Mouse (Mus musculus) hindbrain, embryonic 13.5 days (tissue): ENCODE measurements around the gene Alcam. TPM values are rescaled to one million over a fixed set of nuclear protein-coding genes. Genes with fewer than 3 reads are reported as not detected.

Experiments
- ATAC-seq: fragments of 200-750 bp; cut with Nextera tagmentation; 2 replicates; pipeline ENCODE4 v1.8.0; 2017; ENCODE audit warnings: moderate TSS enrichment; ENCODE audit not compliant: low FRiP score
- H3K27ac ChIP-seq: fragments of 300-500 bp; sonication (generic); 2 replicates; pipeline ENCODE4 v1.5.1; 2015; ENCODE audit warnings: inconsistent platforms, mild to moderate bottlenecking, moderate library complexity
- H3K27me3 ChIP-seq: fragments of 300-500 bp; sonication (generic); 2 replicates; pipeline ENCODE4 v1.6.1; 2015; ENCODE audit warnings: mild to moderate bottlenecking, inconsistent platforms
- H3K36me3 ChIP-seq: fragments of 300-500 bp; sonication (generic); 2 replicates; pipeline ENCODE4 v1.6.1; 2015; ENCODE audit warnings: mild to moderate bottlenecking, inconsistent platforms
- H3K4me1 ChIP-seq: fragments of 300-500 bp; sonication (generic); replicated peaks from 2 replicates; pipeline ENCODE4 v1.6.1; 2015; ENCODE audit warnings: inconsistent platforms
- H3K4me2 ChIP-seq: fragments of 300-500 bp; sonication (generic); 2 replicates; pipeline ENCODE4 v1.6.1; 2015; ENCODE audit warnings: inconsistent platforms, mild to moderate bottlenecking, moderate library complexity
- H3K4me3 ChIP-seq: fragments of 300-500 bp; sonication (generic); 2 replicates; pipeline ENCODE4 v1.5.1; 2015; ENCODE audit warnings: mild to moderate bottlenecking, inconsistent platforms
- H3K9ac ChIP-seq: fragments of 300-500 bp; sonication (generic); 2 replicates; pipeline ENCODE4 v1.6.1; 2015; ENCODE audit warnings: mild to moderate bottlenecking, inconsistent platforms
- H3K9me3 ChIP-seq: fragments of 300-500 bp; sonication (generic); 2 replicates; pipeline ENCODE4 v1.6.1; 2016; ENCODE audit warnings: inconsistent platforms
- WGBS: fragments of 180-500 bp; shearing (Covaris S2); methylation state at CpG from one replicate; pipeline ENCODE4 v1.1.7; 2015; 5-methylcytosine and 5-hydroxymethylcytosine counted together
- polyA plus RNA-seq: library from polyadenylated mRNA; unstranded; fragments of >200 nt; fragmentation: Nextera tagmentation; extraction: Ambion mirVana; gene quantifications from 2 replicates; pipeline ENCODE4 v1.2.1, GENCODE M21; 2015

Gene Alcam
- polyA plus RNA-seq, 1 experiment from 2014 or later, result 18.6 TPM

DNA sequence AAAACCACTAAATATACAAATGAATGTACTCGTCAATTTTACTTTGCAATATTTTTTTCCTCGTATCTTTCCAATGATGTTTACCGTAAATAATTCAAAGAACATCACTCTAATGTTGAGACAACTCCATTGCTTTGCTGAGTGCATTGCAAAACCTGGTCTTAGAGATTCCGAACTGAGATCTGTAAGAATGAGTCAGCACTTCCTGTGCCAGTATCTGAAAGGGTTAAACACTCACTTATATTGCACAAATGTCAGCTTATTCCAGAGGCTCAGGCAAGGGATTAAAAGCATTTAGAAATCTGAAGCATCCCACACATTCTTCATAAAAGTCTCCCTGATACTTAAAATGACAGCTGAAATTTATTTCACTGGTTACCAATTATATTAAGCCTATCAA is 188.8 kb downstream of the Alcam start:
- H3K27ac ChIP-seq, result no peak overlapping the region
- 94% methylated on average over 4 of the region's 4 CpGs for WGBS
- ATAC-seq, result no peak

DNA sequence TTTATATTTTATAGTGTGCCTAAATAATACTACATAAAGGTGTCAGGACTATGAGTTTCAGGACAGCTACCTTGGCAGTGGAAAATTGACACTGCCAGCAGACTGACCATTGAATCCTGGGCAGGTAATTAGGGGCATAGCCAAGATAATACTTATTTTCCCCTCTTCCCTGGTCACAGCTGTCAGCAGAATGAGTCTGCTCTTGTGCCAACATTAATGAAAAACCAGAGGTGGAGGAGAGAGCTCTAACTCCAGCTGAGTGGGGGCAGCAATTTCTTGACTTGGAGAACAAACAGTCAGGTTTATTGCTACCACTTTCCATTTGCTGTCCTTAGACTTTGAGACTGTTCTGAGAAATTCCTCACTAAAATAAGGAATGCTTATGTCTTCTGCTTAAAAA is 190.1 kb downstream of the Alcam start:
- Histone ChIP-seq H3K27me3 (no peaks in the 10 kb centered on the region), H3K9me3 (no peaks in the 10 kb centered on the region), H3K9ac (no peak overlapping the region), H3K27ac (no peak overlapping the region), H3K36me3 (0 out of 2 replicates have a peak, but pooled peaks cover 5% of the 10 kb centered on the region), H3K4me2 (no peak overlapping the region), H3K4me1 (no peaks in the 10 kb centered on the region), H3K4me3 (no peak overlapping the region)
- ATAC-seq, result no peak

More for the DNA sequence above, 188.8 kb downstream of the Alcam start:
- Histone ChIP-seq H3K4me1 (no peaks in the 10 kb centered on the region), H3K36me3 (0 out of 2 replicates have a peak, but pooled peaks cover 5% of the 10 kb centered on the region), H3K4me2 (no peak overlapping the region), H3K4me3 (no peak overlapping the region), H3K27me3 (no peaks in the 10 kb centered on the region), H3K9ac (no peak overlapping the region), H3K9me3 (no peaks in the 10 kb centered on the region)

GRCm38 (mm10) chr16:52262582-52262981 is 191.3 kb downstream of the Alcam start:
- Histone ChIP-seq H3K9me3 (no peaks in the 10 kb centered on the region), H3K4me1 (no peaks in the 10 kb centered on the region), H3K27ac (no peak overlapping the region), H3K36me3 (no peaks in the 10 kb centered on the region), H3K4me2 (no peak overlapping the region), H3K4me3 (no peak overlapping the region), H3K27me3 (no peaks in the 10 kb centered on the region), H3K9ac (no peak overlapping the region)
- no peak for ATAC-seq
- 21% methylated on average over 1 of the region's 1 CpGs for WGBS

- no peaks in the 10 kb centered on the region for H3K36me3 ChIP-seq
- no peak overlapping the region for H3K9ac ChIP-seq
- 88% methylated on average over 1 of the region's 1 CpGs for WGBS
- no peak overlapping the region for H3K4me3 ChIP-seq
- H3K27me3 ChIP-seq, result no peaks in the 10 kb centered on the region
- H3K4me2 ChIP-seq, result no peak overlapping the region
- no peak overlapping the region for H3K27ac ChIP-seq
- ATAC-seq, result no peak
- H3K4me1 ChIP-seq, result no peaks in the 10 kb centered on the region
- no peaks in the 10 kb centered on the region for H3K9me3 ChIP-seq
Observed at GRCm38 (mm10) chr16:52261755-52262154, 192.1 kb downstream of the Alcam start.

DNA sequence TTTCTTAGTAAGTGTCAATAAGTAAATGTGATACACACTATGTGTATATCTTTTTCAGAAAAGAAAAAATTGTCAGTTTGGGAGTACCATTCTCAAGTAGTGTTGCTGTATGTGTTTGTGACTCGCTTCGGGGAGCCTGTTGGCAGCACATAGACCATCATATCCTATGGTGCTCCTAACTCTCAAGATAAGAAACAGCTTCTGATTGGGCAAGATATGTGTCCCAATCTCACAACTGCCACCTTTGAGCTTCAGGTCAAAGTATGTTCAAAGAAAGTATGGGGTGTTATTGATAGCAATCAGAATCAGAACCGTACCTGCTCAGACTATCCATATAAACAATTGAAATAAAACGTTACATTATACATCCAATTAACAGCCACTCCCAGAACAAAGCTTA is 202.9 kb downstream of the Alcam start:
- no peaks in the 10 kb centered on the region for H3K27me3 ChIP-seq
- no peak overlapping the region for H3K27ac ChIP-seq
- H3K4me3 ChIP-seq, result no peak overlapping the region
- 91% methylated on average over 4 of the region's 4 CpGs for WGBS
- H3K4me2 ChIP-seq, result no peak overlapping the region
- peaks cover 6% of the 10 kb centered on the region; the same call in 1 of the 2 replicates for H3K36me3 ChIP-seq
- no peak for ATAC-seq
- H3K9ac ChIP-seq, result no peak overlapping the region
- H3K4me1 ChIP-seq, result no peaks in the 10 kb centered on the region
- H3K9me3 ChIP-seq, result peaks cover 8% of the 10 kb centered on the region; the same call in 1 of the 2 replicates

DNA sequence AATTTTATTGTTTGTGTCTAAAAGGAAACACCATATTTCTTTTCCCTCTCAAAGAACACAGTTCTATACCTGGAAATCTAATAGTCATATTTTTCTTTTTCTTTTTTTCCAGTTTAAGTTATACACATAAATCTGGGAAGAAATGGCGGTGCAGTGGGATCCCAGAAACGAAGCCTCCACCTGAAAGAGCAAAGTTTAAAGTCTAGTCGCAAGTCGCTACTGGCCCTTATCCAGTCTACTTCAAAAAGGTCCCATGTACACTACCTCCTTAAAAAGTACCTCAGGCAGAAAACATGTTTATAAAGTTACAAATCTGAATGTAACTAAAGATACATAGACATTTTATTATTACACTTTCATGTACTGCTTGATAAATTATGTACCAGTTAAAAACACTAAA is 203.7 kb downstream of the Alcam start:
- 92% methylated on average over 4 of the region's 4 CpGs for WGBS
- Histone ChIP-seq H3K27ac (no peak overlapping the region), H3K4me3 (no peak overlapping the region), H3K4me1 (no peaks in the 10 kb centered on the region), H3K36me3 (peaks cover 6% of the 10 kb centered on the region; the same call in 1 of the 2 replicates), H3K27me3 (no peaks in the 10 kb centered on the region), H3K9ac (no peak overlapping the region), H3K4me2 (no peak overlapping the region), H3K9me3 (peaks cover 6% of the 10 kb centered on the region; the same call in 1 of the 2 replicates)
- no peak for ATAC-seq

GRCm38 (mm10) chr16:52243421-52243973 is 210.4 kb downstream of the Alcam start:
- Histone ChIP-seq H3K36me3 (no peaks in the 10 kb centered on the region), H3K9me3 (no peaks in the 10 kb centered on the region), H3K27me3 (no peaks in the 10 kb centered on the region), H3K4me2 (no peak overlapping the region), H3K27ac (no peak overlapping the region), H3K4me3 (no peak overlapping the region), H3K9ac (no peak overlapping the region), H3K4me1 (no peaks in the 10 kb centered on the region)
- no peak for ATAC-seq
- WGBS, result 86% methylated on average over 4 of the region's 4 CpGs

DNA sequence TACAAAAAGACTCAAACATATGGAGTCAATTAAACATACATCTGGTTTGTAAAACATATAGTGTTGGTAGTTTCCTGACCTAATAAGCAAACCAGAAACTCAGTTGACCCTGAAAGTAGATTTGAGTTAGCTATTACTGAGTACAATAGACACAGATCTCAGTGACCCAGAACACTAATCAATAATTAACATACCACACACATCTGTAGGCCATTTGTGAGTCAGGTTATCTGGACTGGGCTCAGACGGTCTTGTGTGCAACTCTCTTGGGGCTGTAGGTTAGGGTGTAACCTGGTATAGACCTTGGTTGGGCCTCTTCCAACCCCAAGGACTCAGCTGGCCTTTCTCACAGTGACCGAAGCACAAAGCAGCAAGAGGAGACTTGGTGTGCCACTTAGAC is 211.7 kb downstream of the Alcam start:
- Histone ChIP-seq H3K4me1 (no peaks in the 10 kb centered on the region), H3K36me3 (no peaks in the 10 kb centered on the region), H3K27ac (no peak overlapping the region), H3K9me3 (no peaks in the 10 kb centered on the region), H3K4me2 (no peak overlapping the region), H3K27me3 (no peaks in the 10 kb centered on the region), H3K4me3 (no peak overlapping the region), H3K9ac (no peak overlapping the region)
- WGBS, result 80% methylated on average over 2 of the region's 2 CpGs
- no peak for ATAC-seq

DNA sequence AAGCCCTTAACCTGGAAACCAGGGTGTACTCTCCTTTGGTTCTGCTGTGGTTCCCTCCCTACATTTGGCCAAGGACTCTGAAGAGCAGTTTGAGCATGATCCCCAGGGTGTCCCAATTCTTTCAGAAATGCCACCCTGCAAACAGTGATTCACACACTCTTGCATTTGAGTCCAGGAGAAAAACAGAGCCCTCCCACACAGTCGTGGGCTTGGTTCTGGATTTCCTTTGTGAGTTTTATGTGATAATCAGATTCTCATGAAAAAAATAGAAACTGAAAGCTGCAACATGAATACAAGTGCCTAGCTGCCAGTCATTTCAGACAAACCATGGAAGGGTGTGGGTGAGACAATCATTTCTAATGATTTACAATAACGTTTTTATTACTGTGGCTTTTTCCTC is 223.9 kb downstream of the Alcam start:
- no peak overlapping the region for H3K4me3 ChIP-seq
- H3K9ac ChIP-seq, result no peak overlapping the region
- no peaks in the 10 kb centered on the region for H3K27me3 ChIP-seq
- no peak overlapping the region for H3K4me2 ChIP-seq
- no peak for ATAC-seq
- no peaks in the 10 kb centered on the region for H3K4me1 ChIP-seq
- WGBS, result 65% methylated on average over 2 of the region's 2 CpGs
- H3K9me3 ChIP-seq, result no peaks in the 10 kb centered on the region
- no peaks in the 10 kb centered on the region for H3K36me3 ChIP-seq
- no peak overlapping the region for H3K27ac ChIP-seq

DNA sequence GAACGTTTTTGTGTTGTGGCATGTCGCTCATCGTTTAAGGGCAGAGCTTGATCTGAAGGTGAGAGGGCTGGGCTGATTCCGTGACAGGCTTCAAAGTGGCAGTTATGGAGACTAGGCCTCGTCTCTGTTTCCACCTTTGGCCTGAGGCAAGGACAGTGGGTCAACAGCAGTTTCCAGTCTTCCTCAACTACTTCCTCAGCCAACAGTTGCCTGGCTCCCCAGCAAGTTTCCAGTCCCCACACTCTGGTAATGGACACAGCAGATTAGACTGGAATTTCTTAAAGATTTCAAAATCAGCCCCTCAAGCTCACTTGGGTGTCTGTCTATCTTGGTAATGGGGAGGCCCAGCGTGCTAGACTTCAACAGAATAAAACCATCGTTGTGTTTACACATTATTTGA is 224.4 kb downstream of the Alcam start:
- Histone ChIP-seq H3K36me3 (no peaks in the 10 kb centered on the region), H3K4me1 (no peaks in the 10 kb centered on the region), H3K9ac (no peak overlapping the region), H3K4me3 (no peak overlapping the region), H3K27me3 (no peaks in the 10 kb centered on the region), H3K27ac (no peak overlapping the region), H3K9me3 (no peaks in the 10 kb centered on the region), H3K4me2 (no peak overlapping the region)
- ATAC-seq, result no peak
- 73% methylated on average over 7 of the region's 7 CpGs for WGBS

GRCm38 (mm10) chr16:52222896-52223295 is 231.0 kb downstream of the Alcam start:
- H3K4me3 ChIP-seq, result no peak overlapping the region
- H3K4me2 ChIP-seq, result no peak overlapping the region
- no peaks in the 10 kb centered on the region for H3K27me3 ChIP-seq
- no peak for ATAC-seq
- no peak overlapping the region for H3K27ac ChIP-seq
- 80% methylated on average over 4 of the region's 4 CpGs for WGBS
- no peaks in the 10 kb centered on the region for H3K36me3 ChIP-seq
- no peaks in the 10 kb centered on the region for H3K4me1 ChIP-seq
- no peak overlapping the region for H3K9ac ChIP-seq
- no peaks in the 10 kb centered on the region for H3K9me3 ChIP-seq

DNA sequence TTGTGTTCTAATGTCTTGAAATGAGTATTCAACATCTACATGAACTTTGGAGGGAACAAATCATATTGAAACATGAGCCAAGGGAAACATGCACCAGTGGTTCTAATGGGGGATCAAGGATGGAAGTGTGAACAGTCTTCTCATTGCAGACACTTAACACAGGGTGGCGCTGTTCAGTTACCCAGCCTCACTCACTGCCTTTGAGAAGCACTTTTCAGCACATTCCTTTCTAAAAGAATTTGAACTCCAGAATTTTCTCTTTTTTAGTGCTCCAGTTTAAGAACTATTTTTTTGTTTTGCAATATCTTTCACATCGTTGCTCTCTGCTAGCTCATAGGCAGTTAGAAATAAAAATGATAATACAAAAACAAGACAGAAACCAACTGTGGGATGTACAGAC is 234.8 kb downstream of the Alcam start:
- no peaks in the 10 kb centered on the region for H3K9me3 ChIP-seq
- no peak for ATAC-seq
- no peak overlapping the region for H3K27ac ChIP-seq
- H3K4me1 ChIP-seq, result no peaks in the 10 kb centered on the region
- H3K36me3 ChIP-seq, result no peaks in the 10 kb centered on the region
- WGBS, result 15% methylated on average over 2 of the region's 2 CpGs
- no peak overlapping the region for H3K4me2 ChIP-seq
- no peak overlapping the region for H3K4me3 ChIP-seq
- no peaks in the 10 kb centered on the region for H3K27me3 ChIP-seq
- no peak overlapping the region for H3K9ac ChIP-seq

GRCm38 (mm10) chr16:52210844-52211606 is 242.8 kb downstream of the Alcam start:
- H3K27me3 ChIP-seq, result no peaks in the 10 kb centered on the region
- H3K9me3 ChIP-seq, result no peaks in the 10 kb centered on the region
- H3K4me3 ChIP-seq, result no peak overlapping the region
- H3K4me2 ChIP-seq, result no peak overlapping the region
- H3K27ac ChIP-seq, result no peak overlapping the region
- no peak overlapping the region for H3K9ac ChIP-seq
- no peaks in the 10 kb centered on the region for H3K4me1 ChIP-seq
- H3K36me3 ChIP-seq, result no peaks in the 10 kb centered on the region
- no peak for ATAC-seq
- 77% methylated on average over 8 of the region's 8 CpGs for WGBS
